Mouse (Mus musculus) c-Kit-positive CD71-positive TER-119-positive erythroid progenitor cells, embryonic 14.5 days (primary cell): ENCODE results near the gene Dhx32.

Experiments used
- DNase-seq: peaks from one replicate; pipeline ENCODE4 v3.0.0-alpha.2; 2013; ENCODE audit warnings: low spot score

The Dhx32 gene

DNA sequence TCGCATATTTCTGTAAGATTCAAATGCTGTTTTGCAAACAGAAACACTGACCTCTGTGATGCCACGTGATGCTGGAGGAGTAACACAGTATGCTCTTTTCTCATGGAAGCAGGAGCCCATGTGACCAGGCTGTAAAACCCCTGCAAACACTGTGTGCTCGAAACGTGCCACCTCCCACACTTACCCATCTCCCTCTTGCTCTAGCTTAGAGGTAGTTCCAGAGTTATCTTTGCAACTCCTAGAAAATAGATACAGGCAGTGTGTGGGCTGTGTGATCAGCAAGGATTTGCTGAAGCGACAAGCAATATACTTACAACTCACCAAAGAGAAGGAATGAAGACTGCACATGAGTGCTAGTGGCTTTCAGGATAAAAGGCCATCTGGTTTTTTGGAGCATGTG lies 14.0 kb downstream of the Dhx32 start:
- DNase-seq = no peak

- DNase-seq = no peak
Observed at GRCm38 (mm10) chr7:133768027-133768426, 14.5 kb downstream of the Dhx32 start.

DNA sequence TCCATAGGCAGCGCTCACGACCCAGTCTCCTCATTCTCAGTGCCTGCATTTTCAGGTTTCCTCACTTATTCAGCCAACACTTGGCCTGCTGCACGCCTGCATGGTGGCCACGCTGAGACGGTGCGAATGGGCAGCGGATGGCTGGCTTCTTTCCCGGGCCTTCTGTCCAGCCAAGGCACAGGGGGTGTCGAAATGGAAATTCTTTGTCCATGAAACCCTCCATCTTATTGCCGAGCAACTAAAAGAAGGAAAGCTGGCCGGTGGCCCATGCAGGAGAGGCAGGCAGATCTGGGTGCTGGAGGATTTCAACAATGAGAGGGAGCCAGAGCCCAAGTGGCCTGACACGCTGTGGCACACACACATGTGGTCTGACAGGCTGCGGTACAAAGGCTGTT lies 16.7 kb downstream of the Dhx32 start:
- no peak for DNase-seq

GRCm38 (mm10) chr7:133765240-133765848 lies 17.2 kb downstream of the Dhx32 start:
- DNase-seq = no peak

DNA sequence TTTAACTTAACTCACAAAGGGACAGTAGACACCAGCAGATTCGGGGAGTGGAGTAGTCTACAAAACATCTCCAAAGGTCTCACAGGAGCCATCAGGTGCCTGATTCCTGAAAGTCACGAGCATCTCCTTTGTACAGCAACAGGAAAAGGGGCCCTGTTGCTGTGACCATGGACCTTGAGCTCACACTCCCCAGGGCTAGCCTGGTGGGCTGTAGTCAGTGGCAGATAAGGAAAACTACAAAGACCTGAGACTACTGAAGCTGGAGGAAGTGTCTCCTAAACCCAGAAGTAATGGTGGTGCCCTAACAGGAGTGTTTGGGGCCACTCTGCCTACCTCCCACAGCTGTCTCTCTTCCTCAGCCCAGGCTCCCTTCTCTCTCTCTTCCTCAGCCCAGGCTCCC lies 18.1 kb downstream of the Dhx32 start:
- no peak for DNase-seq

DNA sequence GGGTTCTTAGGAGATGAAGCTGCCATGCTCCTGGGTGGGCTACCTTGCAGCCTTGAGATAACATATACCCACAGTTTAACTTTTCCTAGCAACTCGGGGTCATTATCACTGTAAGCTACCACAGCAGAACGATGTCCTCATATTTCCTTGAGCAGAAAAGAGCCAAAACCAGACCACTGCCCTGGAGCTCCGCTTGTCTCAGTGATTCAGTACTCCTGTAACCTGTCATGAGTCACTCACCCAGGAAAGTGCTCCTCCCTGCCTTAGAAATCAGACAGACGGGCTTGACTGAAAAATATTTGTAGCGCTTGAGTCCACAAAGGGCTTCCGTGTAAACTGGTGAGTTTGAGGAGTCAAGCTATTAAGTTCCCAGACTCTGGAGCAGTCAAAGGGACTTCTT lies 19.8 kb downstream of the Dhx32 start:
- DNase-seq = no peak

DNA sequence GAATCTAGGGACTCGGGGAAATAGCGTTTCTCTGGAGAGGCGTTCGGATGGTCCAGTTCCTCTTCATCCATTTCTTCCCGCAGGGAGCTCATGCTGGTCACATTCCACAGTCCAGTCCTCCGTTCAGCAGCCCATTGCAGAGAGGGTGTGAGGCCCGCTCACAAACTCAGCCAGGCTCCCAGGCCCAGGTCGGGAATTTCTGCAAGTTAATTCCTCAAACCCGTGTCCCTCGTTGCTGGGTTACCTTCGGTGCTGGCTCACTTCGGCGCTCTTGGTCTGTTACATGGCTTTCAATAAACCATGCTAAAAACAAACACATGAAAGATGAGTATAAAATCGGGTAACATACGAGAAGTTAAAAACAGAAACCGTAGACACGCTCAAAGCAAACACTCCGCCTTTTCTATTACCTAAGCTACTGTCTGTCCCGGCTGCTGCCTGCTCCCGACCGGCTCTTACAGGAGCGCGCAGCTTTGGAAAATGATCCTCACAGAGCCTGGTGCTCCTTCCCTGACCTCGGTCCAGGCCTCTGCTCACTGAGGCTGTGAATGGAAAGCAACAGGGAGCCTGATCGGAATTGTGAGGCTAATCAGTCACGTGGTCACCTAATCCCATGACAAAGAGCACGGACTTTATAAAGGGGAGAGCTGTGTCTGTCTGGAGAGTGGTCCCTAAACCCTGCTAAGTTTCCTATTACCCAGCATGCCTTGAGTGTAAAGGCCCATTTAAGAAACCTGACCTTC lies 22.7 kb downstream of the Dhx32 start:
- DNase-seq = no peak

DNA sequence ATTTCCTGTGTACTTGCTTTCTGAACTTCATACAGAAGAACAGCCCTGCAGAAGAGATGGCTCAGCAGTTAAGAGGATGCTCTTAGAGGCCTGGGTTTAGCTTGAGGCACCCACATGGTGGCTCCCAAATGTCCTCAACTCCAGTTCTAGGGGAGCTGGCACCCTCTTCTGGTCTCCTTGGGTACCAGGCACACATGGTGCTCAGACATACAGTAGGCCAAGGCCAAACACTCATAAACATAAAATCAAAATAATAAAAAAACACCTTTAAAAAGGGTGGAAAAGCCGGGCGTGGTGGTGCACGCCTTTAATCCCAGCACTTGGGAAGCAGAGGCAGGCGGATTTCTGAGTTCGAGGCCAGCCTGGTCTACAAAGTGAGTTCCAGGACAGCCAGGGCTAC lies 23.8 kb downstream of the Dhx32 start:
- no peak for DNase-seq

GRCm38 (mm10) chr7:133757961-133758455 lies 24.5 kb downstream of the Dhx32 start:
- no peak for DNase-seq

DNA sequence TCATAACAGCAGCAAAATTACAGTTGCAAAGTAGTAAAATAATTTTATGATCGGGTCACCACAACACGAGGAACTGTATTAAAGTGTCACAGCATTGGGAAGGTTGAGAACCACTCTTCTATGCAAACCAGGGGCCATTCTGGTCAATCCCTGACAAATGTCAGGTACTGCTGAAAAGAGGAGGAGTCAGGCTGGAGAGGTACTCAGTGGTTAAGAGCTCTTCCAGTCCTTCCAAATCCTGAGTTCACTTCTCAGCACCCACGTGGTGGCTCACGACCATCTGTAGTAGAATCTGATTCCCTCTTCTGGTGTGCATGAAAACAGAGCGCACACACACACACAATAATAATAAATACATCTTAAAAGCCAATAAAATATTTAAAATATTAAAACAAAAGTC lies 31.4 kb downstream of the Dhx32 start:
- no peak for DNase-seq

GRCm38 (mm10) chr7:133750666-133751065 lies 31.9 kb downstream of the Dhx32 start:
- no peak for DNase-seq

DNA sequence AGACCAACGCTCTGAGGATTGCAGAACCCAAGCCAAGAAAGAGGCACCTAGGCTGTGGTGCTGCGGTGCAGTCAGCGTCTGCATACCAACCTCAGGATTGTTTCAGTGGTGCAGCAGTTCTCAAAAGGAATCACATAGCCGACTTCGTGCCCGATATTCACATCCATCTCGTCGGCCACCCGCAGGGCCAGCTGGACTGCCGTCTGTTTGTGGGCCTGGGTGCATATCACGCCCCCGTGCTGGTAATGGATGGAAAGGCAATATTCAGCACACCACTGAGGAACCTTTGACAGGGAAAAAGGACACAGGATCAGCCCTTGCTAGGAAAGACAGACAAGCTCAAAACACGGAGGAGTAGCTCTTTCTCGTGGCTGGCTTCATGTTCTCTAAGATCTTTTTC lies 33.8 kb downstream of the Dhx32 start:
- DNase-seq = no peak

GRCm38 (mm10) chr7:133747372-133747771 lies 35.2 kb downstream of the Dhx32 start:
- no peak for DNase-seq

DNA sequence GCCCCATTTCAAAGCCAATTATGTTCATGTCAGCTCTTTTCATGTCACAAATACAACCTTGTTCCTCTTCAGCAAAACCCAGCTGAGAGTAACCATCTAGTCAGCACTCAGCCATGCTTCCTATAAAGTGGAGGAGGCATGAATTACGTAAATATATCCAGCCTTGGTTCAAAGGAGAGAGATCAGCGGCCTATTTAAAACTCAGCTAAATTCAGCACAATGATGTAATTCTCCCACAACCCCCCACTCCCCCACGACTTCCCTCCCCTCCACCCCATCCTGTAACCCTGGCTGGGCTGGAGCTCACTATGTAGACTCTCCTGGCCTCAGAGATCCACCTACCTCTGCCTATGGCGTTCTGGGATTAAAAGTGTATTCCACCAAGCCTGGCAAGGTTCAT lies 37.8 kb downstream of the Dhx32 start:
- no peak for DNase-seq

DNA sequence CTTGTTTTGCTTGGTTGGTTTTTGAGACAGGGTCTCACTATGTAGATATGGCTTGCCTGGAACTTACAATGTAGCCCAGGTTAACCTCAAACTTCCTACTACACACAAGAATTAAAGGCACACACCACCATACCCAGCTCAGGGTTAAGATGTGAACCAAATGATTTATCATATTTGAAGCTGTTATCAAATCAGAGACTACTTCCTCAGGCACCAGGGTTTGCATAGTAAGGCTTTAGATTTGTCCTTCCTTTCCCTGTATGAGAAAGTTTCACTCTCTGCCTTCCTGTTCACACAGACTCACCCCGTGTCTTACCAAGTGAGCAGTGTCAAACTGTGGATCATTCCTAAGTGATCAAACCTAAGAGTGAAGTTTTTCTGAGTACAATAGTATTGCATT lies 38.3 kb downstream of the Dhx32 start:
- no peak for DNase-seq

- DNase-seq = no peak
Observed at GRCm38 (mm10) chr7:133743611-133744010, 38.9 kb downstream of the Dhx32 start.

DNA sequence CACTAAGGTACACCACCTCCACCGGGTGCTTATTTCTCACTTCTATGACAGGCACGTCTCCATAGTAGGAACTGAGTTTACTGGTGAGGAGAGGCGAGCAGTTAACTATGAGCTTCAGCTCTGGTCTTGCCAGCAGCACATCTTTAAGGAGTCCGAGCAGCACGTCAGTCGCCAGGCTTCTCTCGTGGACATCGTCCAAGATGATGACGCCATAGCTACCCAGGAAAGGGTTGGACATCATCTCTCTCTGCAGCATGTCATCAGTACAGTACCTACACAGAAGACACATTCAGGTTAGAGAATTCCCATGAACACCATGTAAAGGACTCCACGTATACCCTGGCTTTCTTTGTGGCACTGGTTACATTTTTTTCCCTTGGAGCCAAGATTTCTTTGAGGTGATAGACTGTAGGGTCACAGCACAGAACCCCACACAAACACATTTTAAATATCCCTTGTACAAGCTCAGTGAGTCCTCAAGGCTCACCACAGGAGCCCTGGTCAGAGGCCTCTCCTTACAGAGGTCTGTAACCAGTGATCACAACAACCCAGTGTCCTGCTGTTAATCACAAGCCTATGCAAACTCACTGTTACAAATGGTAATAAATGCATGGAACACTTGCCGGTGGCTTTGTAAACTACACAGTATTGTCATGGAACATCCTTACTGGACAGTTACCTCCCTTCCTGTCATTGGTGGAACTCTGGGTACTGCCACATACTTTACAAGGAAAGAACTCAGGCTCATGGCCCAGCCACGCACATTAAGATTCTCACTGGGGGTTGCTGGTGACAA lies 39.8 kb downstream of the Dhx32 start:
- no peak for DNase-seq

DNA sequence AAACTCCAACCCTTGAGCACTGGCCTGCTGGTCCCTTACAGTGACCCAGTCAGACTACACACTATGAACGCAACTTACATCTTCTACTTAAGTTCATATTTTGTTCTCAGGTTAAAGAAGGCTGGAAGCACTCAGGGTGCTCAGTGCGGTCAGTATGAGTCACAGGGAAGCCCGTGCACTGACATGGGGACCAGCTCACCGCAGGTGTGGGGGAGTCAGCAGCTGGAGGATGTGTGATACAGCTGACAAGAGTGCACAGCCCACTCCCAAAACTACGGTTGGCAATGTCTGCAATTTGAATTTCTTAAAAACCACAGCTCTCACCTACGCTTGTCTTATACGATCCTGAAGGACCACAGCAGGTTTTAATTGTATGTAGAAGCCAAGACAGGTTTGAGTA lies 42.0 kb downstream of the Dhx32 start:
- DNase-seq = no peak

GRCm38 (mm10) chr7:133731971-133732645 lies 50.4 kb downstream of the Dhx32 start:
- no peak for DNase-seq

- DNase-seq = no peak
Observed at GRCm38 (mm10) chr7:133730324-133731191, 52.0 kb downstream of the Dhx32 start.

GRCm38 (mm10) chr7:133729351-133729750 lies 53.2 kb downstream of the Dhx32 start:
- no peak for DNase-seq
